Mouse (Mus musculus) testis, adult 2 months (tissue): ENCODE results near the gene Arhgap45. TPM values are rescaled to one million over a fixed set of nuclear protein-coding genes. Genes with fewer than 3 reads are reported as not detected.

Experiments
- H3K27ac ChIP-seq: fragments of 200-500 bp; 2 replicates; pipeline ENCODE4 v1.5.1; 2012; ENCODE audit warnings: low read depth, low read length; ENCODE audit not compliant: control insufficient read depth, insufficient read depth
- H3K27me3 ChIP-seq: fragments of 200-500 bp; 2 replicates; pipeline ENCODE4 v1.6.1; 2012; ENCODE audit warnings: mild to moderate bottlenecking, low read length, moderate library complexity; ENCODE audit not compliant: control insufficient read depth, insufficient read depth
- H3K36me3 ChIP-seq: fragments of 200-500 bp; 2 replicates; pipeline ENCODE4 v1.6.1; 2012; ENCODE audit warnings: mild to moderate bottlenecking, low read length; ENCODE audit not compliant: control insufficient read depth, insufficient read depth
- H3K4me1 ChIP-seq: fragments of 200-500 bp; 2 replicates; pipeline ENCODE4 v1.6.1; 2012; ENCODE audit warnings: low read length; ENCODE audit not compliant: control insufficient read depth, insufficient read depth
- H3K4me3 ChIP-seq: fragments of 200-500 bp; 2 replicates; pipeline ENCODE4 v1.5.1; 2012; ENCODE audit warnings: low read depth, mild to moderate bottlenecking, low read length, moderate library complexity, mixed read lengths; ENCODE audit not compliant: control insufficient read depth
- CTCF ChIP-seq: fragments of 200-500 bp; IDR thresholded peaks from 2 replicates; pipeline ENCODE4 v1.5.1; 2012; ENCODE audit warnings: low read depth, mild to moderate bottlenecking, inconsistent platforms, low read length, moderate library complexity; ENCODE audit not compliant: control insufficient read depth, insufficient read depth, insufficient replicate concordance
- POLR2A ChIP-seq: fragments of 200-500 bp; IDR thresholded peaks from 2 replicates; pipeline ENCODE4 v1.6.1; 2012; ENCODE audit warnings: low read depth, mild to moderate bottlenecking, inconsistent platforms, low read length, moderate library complexity; ENCODE audit not compliant: control insufficient read depth
- polyA plus RNA-seq: library from polyadenylated mRNA; depleted of rRNA; stranded (reverse); fragments of >200 nt; gene quantifications from 2 replicates; pipeline ENCODE4 v1.2.3, GENCODE M21; 2012

Arhgap45 gene
- polyA plus RNA-seq, 1 experiment = 2.1 TPM

- Histone ChIP-seq H3K4me1 (peaks cover 33% of the 10 kb centered on the region), H3K27me3 (no peaks in the 10 kb centered on the region; the same call in 1 of the 2 replicates), H3K4me3 (peak overlapping the region; percentile 49), H3K36me3 (no peaks in the 10 kb centered on the region), H3K27ac (peak overlapping the region; percentile 62)
- TF ChIP-seq CTCF = no peak
- no peak for TF ChIP-seq POLR2A
These were observed 28.5 kb upstream of the Arhgap45 start for GRCm38 (mm10) chr10:79987771-79988505.

- Histone ChIP-seq H3K4me3 (peak within 1 kb of the TSS; percentile 71), H3K27ac (peak within 1 kb of the TSS; percentile 62), H3K4me1 (peaks cover 25% of the 10 kb centered on the region), H3K27me3 (no peaks in the 10 kb centered on the region; the same call in 1 of the 2 replicates), H3K36me3 (no peaks in the 10 kb centered on the region)
- TF ChIP-seq CTCF (no peak), POLR2A (peak; percentile 34; the same call in 1 of the 2 replicates)
These were observed 27.8 kb upstream of the Arhgap45 start, which contains the start of gene Cnn2 for GRCm38 (mm10) chr10:79988506-79989271. Gene Cnn2 (plus strand): TSS chr10:79988584.

- H3K27me3 ChIP-seq = no peaks in the 10 kb centered on the region; the same call in 1 of the 2 replicates
- H3K4me3 ChIP-seq = peak overlapping the region; percentile 71
- no peaks in the 10 kb centered on the region for H3K36me3 ChIP-seq
- TF ChIP-seq CTCF (no peak), POLR2A (no peak)
- H3K4me1 ChIP-seq = peaks cover 23% of the 10 kb centered on the region
- no peak overlapping the region for H3K27ac ChIP-seq
These were observed 27.1 kb upstream of the Arhgap45 start for GRCm38 (mm10) chr10:79989272-79989786.

- Histone ChIP-seq H3K36me3 (no peaks in the 10 kb centered on the region), H3K4me1 (peaks cover 22% of the 10 kb centered on the region), H3K27me3 (no peaks in the 10 kb centered on the region; the same call in 1 of the 2 replicates), H3K4me3 (no peak overlapping the region), H3K27ac (no peak overlapping the region)
- no peak for TF ChIP-seq CTCF
- no peak for TF ChIP-seq POLR2A
These were observed 26.6 kb upstream of the Arhgap45 start for GRCm38 (mm10) chr10:79989870-79990269.

DNA sequence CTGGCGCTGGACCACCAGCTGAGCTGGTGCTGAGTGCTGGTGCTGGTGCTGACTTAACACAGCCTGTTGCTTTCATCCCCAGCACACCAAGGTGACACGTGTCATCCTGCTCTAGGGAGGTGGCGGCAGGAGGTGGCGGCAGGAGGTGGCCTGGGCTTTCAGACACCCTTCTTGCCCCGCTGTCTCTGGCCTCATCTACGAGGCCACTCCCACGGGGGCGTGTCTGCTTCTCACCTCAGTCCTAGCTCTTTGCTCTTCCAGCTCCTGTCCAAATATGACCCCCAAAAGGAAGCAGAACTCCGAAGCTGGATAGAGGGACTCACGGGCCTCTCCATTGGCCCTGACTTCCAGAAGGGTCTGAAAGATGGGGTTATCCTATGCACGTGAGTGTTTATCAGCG is 25.4 kb upstream of the Arhgap45 start:
- peaks cover 22% of the 10 kb centered on the region for H3K4me1 ChIP-seq
- H3K4me3 ChIP-seq = peak overlapping the region; percentile 41
- H3K27me3 ChIP-seq = no peaks in the 10 kb centered on the region; the same call in 1 of the 2 replicates
- no peak overlapping the region for H3K27ac ChIP-seq
- H3K36me3 ChIP-seq = no peaks in the 10 kb centered on the region
- no peak for TF ChIP-seq POLR2A
- no peak for TF ChIP-seq CTCF

- H3K27ac ChIP-seq = no peak overlapping the region
- TF ChIP-seq POLR2A = no peak
- peak; percentile 85 for TF ChIP-seq CTCF
- H3K27me3 ChIP-seq = no peaks in the 10 kb centered on the region; the same call in 1 of the 2 replicates
- no peak overlapping the region for H3K4me3 ChIP-seq
- H3K36me3 ChIP-seq = no peaks in the 10 kb centered on the region
- peaks cover 24% of the 10 kb centered on the region for H3K4me1 ChIP-seq
These were observed 24.9 kb upstream of the Arhgap45 start for GRCm38 (mm10) chr10:79991548-79991947.

GRCm38 (mm10) chr10:79994397-79995115 is 21.9 kb upstream of the Arhgap45 start:
- no peak overlapping the region for H3K27ac ChIP-seq
- no peak overlapping the region for H3K4me3 ChIP-seq
- H3K4me1 ChIP-seq = peaks cover 26% of the 10 kb centered on the region
- H3K27me3 ChIP-seq = no peaks in the 10 kb centered on the region
- TF ChIP-seq CTCF (no peak), POLR2A (no peak)
- no peaks in the 10 kb centered on the region for H3K36me3 ChIP-seq
